Mouse (Mus musculus) kidney, adult 2 months (tissue): ENCODE measurements at regions not wholly inside any gene's neighbourhood (a gene's known extent, or its start where the extent isn't known, plus 50 kb on each side); places are given as distances from the start of the nearest gene placed in this dataset.

Experiments used
- CTCF ChIP-seq: fragments of 200-500 bp; conservative IDR thresholded peaks from 2 replicates; pipeline ENCODE4 v1.5.1; 2011; ENCODE audit warnings: low read depth, mild to moderate bottlenecking, control low read depth, low read length, moderate library complexity, mixed read lengths; ENCODE audit not compliant: insufficient read depth, insufficient read length
- POLR2A ChIP-seq: fragments of 200-500 bp; IDR thresholded peaks from one replicate; pipeline ENCODE4 v1.6.1; 2011; ENCODE audit warnings: low read depth, low read length, control low read depth

GRCm38 (mm10) chr8:54351123-54351522, 178.3 kb upstream of the Asb5 start:
- no peak for TF ChIP-seq POLR2A
- TF ChIP-seq CTCF = no peak
